Mouse (Mus musculus) heart, adult 11 months (tissue): ENCODE measurements around the gene Pex6.
A peak's percentile ranks its signal among the peaks of the same experiment; 100 is the strongest.

Experiments used
- DNase-seq: peaks from one replicate; pipeline ENCODE4 v3.0.0; 2022

The Pex6 gene

DNA sequence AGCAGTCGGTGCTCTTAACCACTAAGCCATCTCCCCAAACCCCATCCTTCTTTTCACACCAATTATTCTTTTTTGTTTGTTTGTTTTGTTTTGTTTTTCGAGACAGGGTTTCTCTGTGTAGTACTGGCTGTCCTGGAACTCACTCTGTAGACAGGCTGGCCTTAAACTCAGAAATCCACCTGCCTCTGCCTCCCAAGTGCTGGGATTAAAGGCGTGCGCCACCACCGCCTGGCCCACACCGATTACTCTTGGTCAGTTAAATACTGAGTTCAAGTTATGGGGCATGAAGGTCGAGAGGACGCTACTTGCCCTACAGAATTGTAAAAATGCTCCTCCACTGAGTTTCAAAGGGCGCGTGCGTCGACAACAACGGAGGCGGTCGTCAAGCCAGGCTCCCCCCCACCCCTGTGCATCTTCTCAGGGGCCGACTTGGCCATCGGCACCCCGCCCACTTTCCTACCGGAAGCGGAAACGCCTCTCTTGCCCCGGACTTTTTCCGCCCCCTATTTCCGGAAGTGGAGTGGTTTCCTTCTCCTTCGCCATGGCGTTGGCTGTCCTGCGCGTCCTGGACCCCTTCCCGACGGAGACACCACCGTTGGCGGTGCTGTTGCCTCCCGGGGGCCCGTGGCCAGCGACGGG lies at the start of gene Pex6:
Gene Pex6 (plus strand): TSS at position 505 of the 639 bp plus-strand sequence.
- DNase-seq = peak; percentile 99

- DNase-seq = no peak
Observed at GRCm38 (mm10) chr17:46661981-46662380, 49.3 kb upstream of the Pex6 start.

GRCm38 (mm10) chr17:46662730-46663129 lies 48.5 kb upstream of the Pex6 start:
- DNase-seq = peak; percentile 97

GRCm38 (mm10) chr17:46667712-46668111 lies 43.6 kb upstream of the Pex6 start:
- DNase-seq = peak; percentile 97

DNA sequence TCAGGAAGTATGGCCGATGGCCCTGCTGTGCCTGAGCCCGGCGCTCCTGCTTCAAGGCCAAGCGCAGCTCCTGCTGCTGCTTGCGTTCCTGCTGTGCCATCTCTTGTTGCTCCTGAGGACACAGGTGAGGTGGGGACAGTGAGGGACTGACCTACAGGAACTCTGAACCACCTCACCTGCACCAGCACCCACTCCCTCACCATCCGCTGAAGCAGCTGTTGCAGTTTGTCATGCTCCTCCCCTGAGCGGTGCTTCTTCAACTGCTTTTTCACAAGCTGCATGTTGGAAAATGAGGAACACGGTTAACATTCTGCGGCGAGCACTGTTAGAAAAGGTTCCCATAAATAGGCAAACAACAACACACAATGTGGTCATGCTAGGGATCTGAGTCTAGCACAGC lies 41.4 kb upstream of the Pex6 start:
- DNase-seq = peak; percentile 88

- DNase-seq = peak; percentile 99
Observed at GRCm38 (mm10) chr17:46673850-46674529, 37.3 kb upstream of the Pex6 start, which contains the start of gene Rrp36. TSS of gene Rrp36 (minus strand) at chr17:46674352.

DNA sequence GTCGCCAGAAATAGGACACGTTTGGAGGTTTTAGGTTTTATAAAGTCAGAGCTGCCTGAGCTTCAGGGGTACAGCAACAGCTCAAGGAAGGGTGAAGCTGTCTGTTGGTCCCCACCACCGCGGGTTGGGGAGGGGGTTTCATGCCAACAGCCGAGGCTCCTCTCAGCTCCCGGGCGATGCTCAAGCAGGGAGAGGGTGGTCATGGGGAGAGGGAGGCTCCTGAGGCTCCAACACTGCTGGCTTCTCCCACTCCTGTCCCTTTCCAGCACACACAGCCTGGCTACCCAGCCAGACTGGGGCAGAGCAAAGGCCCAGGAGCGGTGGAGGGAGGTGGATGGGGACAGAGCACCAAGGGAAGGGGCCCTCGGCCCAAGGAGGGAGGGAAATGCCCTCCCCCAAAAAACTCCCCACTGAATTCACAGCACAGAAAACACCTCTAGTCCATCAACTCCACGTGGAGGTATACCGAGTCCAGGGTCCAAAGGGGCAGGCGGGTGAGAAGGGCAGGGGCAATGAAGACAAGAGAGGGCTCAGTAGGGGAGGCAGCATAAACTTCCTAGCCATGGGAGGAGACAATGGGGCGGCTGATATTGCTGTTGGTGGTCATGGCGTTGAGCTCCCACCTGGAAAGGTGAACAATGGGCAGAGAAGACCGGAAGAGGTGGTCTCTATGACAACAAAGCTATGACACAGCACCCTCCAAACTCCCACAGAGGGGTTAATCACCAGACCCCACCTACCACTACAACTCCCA lies 36.6 kb upstream of the Pex6 start:
- DNase-seq = peak; percentile 96

GRCm38 (mm10) chr17:46678416-46678815 lies 32.8 kb upstream of the Pex6 start, which contains the start of gene Mea1:
TSS of gene Mea1 (plus strand) at chr17:46678793.
- peak; percentile 95 for DNase-seq

- peak; percentile 96 for DNase-seq
Observed at GRCm38 (mm10) chr17:46678911-46679310, 32.4 kb upstream of the Pex6 start.

- no peak for DNase-seq
Observed at GRCm38 (mm10) chr17:46679843-46680759, 31.2 kb upstream of the Pex6 start.

DNA sequence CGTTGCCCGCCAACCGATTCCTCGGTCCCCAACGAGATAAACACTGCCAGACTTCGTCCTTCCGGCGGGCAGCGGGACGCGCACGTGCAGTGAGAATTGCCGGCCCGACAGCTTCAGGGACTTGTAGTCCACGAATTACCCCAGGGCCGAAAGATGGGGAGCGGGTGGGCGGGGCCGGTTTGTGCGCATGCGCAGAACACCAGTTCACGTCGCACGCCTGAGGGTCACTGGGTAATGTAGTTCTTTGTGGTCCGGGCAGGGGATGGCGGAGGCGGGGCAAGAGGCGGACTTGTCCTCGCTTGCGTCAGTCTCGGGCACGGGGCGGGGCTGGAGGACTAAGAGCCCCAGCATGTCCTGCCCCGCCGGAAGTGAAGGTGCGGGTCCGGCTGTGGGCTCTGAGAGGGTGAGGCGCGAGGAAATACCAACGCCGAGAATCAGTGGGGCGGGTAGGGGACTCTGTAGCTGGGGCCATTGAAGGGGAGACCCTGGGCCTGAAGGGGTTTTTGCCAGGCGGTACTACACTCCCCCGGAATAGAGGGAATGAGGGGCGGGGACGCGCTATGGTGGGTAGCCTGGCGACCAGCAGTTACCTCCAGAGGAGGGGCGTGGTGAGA lies 30.4 kb upstream of the Pex6 start, which contains the start of gene Klhdc3:
Gene Klhdc3 (minus strand): TSS at position 155 of the 614 bp plus-strand sequence.
- DNase-seq = peak; percentile 100

- DNase-seq = peak; percentile 96
Observed at GRCm38 (mm10) chr17:46681466-46682118, 29.7 kb upstream of the Pex6 start.

DNA sequence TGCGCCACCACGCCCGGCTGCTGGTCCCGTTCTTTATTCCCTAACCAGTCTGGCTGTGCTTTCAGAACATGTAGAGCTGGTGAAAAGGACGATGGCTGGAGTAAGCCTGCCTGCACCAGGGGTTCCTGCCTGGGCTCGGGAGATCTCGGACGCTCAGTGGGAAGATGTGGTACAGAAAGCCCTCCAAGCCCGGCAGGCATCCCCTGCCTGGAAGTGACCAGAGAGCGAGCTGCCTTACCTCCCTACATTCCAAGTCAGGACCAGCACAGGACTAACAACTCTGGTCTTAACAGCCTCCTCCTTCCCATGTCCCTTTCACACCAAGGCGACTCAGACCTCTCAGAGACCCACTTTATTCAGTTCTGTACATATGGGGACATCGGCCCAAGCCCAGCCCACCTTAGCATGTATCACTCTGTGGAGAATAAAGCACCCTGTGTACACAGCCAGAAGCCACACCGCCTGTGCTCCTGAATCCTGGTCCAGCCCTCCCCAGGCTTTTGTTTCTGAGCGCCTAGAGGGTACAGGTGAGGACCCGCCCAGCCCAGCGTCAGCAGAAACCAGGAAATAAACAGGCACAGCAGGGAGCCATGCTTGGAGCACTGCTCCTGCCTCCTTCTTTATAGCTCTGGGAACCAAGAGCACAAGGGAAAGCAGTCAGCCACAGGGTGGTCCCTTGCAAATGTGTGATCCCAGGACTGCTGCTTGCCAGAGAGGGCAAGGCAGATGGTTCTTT lies 28.4 kb upstream of the Pex6 start:
- peak; percentile 92 for DNase-seq

DNA sequence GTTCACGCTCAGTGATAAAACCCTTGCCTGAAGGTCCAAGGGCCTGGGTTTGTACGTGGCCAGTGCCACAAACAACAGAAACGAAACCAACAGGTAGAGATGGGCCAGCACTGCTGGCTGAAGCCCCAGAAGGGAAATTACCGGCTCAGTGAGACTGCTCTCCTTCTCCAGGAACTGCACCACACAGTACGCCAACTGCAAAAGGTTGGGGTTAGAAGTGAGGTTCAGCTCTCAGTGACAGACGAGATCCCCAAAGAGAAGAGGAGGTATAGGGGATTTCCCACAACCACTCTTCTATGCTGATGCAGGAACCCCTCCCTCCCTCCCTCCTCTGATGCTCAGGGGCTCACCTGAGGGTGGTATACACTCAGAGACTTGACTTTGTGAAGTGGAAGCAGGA lies 25.4 kb upstream of the Pex6 start:
- DNase-seq = no peak

DNA sequence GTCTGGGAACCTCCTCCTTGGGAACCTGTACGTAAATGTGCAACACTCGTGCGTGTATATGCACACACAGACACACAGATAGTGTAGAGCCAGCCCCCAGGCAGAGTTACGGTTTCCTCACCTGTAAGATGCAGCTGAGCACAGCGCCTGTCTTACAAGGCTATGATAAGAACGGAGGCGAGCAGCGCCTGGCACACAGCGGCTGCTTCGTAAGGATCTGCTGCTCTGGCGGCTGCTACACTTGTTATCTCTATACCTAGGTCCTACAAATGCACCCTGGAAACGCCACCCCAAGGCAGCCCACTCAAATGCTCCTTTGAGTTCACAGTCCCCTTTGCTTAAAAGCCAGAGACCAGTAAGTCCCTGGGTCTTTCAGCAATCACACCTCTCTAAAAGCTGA lies 20.6 kb upstream of the Pex6 start:
- DNase-seq = no peak

- no peak for DNase-seq
Observed at GRCm38 (mm10) chr17:46691390-46691789, 19.9 kb upstream of the Pex6 start.

DNA sequence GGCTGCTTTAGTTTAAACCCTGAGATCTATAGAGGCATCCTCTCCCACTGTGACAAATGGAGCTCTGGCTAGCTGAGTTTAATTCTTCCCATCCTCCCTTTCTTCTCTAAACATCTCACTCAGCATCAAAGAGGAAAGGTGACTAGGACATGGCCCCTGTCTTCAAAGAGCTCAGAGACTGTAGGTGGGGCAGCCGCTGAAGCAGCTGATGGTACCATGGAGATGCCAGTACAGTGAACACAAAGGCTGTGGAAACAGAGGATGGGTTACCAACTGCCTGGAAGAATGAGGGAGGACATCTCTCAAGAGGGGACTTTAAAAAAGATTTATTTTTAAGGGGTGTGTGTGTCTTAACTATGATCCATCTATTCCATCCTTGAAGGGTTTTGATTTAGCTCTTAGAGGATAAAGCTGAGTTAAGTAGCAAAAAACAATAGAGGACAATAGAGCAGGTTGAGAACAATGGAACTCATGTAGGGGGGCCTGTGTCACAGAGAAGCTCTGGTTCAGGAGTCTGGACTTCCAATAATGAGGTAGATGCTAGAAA lies 16.7 kb upstream of the Pex6 start:
- DNase-seq = no peak

DNA sequence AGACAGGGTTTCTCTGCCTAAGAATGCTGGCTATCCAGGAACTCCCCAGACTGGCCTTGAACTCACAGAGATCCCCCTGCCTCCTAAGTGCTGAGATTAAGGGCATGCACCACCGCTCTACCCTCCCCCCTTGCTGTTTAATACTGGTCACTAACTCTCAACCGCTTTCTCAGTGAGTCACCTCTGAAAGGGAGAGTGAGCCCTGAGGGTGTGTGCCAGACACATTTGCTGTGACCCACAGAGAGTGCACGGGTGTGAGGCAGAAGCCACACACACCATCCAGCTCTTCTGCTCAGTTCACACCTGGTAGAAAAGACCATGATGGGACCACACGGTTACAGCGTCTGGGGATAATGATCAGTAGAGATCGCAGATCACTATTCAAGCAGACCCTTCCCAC lies 12.7 kb upstream of the Pex6 start:
- DNase-seq = no peak

DNA sequence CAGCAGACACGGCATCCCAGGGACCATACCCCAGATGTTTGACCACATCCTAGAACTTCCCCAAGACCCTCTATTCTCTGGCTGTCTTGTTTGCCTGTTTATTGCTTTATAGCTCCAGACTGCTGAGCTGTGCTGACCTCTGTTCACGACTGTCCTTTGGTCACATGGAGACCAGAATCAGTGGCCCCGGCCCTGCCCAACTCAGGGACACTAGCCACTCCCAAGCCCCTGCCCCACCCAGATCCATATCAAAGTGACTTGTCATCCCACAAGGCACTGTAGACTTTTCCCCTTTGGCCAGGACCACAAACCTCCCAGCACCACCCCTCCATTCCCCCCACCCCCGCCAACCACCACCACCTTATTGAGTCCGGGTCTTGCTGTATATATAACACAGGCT lies 12.0 kb upstream of the Pex6 start:
- DNase-seq = no peak

GRCm38 (mm10) chr17:46699912-46700311 lies 11.4 kb upstream of the Pex6 start:
- no peak for DNase-seq

- DNase-seq = no peak
Observed at GRCm38 (mm10) chr17:46701489-46701888, 9.8 kb upstream of the Pex6 start.
